Mouse (Mus musculus) ES-Bruce4 (cell line): ENCODE data around the gene Dcbld1. TPM values are rescaled to one million over a fixed set of nuclear protein-coding genes. Genes with fewer than 3 reads are reported as not detected.
"Not testable (repeated sequence)": the region's sequence is repeated elsewhere in the genome, so short reads cannot be mapped to it uniquely, and the experiment has no call there.

Experiments used
- H3K27ac ChIP-seq: 2 replicates; pipeline ENCODE4 v1.5.1; 2012; ENCODE audit warnings: low read length, inconsistent platforms; ENCODE audit not compliant: insufficient read depth
- H3K27me3 ChIP-seq: 2 replicates; pipeline ENCODE4 v1.6.1; 2012; ENCODE audit warnings: mild to moderate bottlenecking, low read length, inconsistent platforms; ENCODE audit not compliant: control insufficient read depth, poor library complexity, insufficient read depth, severe bottlenecking
- H3K36me3 ChIP-seq: 2 replicates; pipeline ENCODE4 v1.6.1; 2012; ENCODE audit warnings: inconsistent platforms, mild to moderate bottlenecking, low read length, moderate library complexity; ENCODE audit not compliant: control insufficient read depth, poor library complexity, insufficient read depth, severe bottlenecking
- H3K4me1 ChIP-seq: one replicate; pipeline ENCODE4 v1.8.1; 2011; ENCODE audit warnings: low read length; ENCODE audit not compliant: control insufficient read depth, insufficient read depth
- H3K4me3 ChIP-seq: 2 replicates; pipeline ENCODE4 v1.5.1; 2011; ENCODE audit warnings: low read depth, mild to moderate bottlenecking, low read length
- H3K9ac ChIP-seq: 2 replicates; pipeline ENCODE4 v1.6.1; 2012; ENCODE audit warnings: low read depth, mild to moderate bottlenecking, inconsistent platforms; ENCODE audit not compliant: poor library complexity, severe bottlenecking
- H3K9me3 ChIP-seq: replicated peaks from 2 replicates; pipeline ENCODE4 v1.6.1; 2012; ENCODE audit warnings: mild to moderate bottlenecking, low read length, inconsistent platforms; ENCODE audit not compliant: control insufficient read depth, poor library complexity, insufficient read depth, severe bottlenecking
- CTCF ChIP-seq: IDR thresholded peaks from one replicate; pipeline ENCODE4 v1.8.1; 2011; ENCODE audit warnings: low read depth, low read length
- EP300 ChIP-seq: IDR thresholded peaks from 2 replicates; pipeline ENCODE4 v1.6.1; 2011; ENCODE audit warnings: low read depth, low read length; ENCODE audit not compliant: insufficient read depth
- POLR2A ChIP-seq: IDR thresholded peaks from one replicate; pipeline ENCODE4 v1.8.1; 2011; ENCODE audit warnings: low read length; ENCODE audit not compliant: insufficient read depth
- polyA plus RNA-seq: library from polyadenylated mRNA; stranded (reverse); fragments of >200 nt; gene quantifications from 2 replicates; pipeline ENCODE4 v1.2.4, GENCODE M21; 2011; ENCODE audit warnings: low read depth; ENCODE audit not compliant: missing spikeins, insufficient read depth, insufficient read length

Dcbld1 gene
- polyA plus RNA-seq, 1 experiment = 19.7 TPM

- H3K27me3 ChIP-seq = no peaks in the 10 kb centered on the region
- H3K9ac ChIP-seq = no peak overlapping the region
- TF ChIP-seq POLR2A = no peak
- TF ChIP-seq CTCF = no peak
- no peak for TF ChIP-seq EP300
- no peak overlapping the region for H3K27ac ChIP-seq
- peaks cover 3% of the 10 kb centered on the region; the same call in 1 of the 2 replicates for H3K36me3 ChIP-seq
- H3K4me1 ChIP-seq = no peaks in the 10 kb centered on the region
- H3K9me3 ChIP-seq = no peaks in the 10 kb centered on the region
- H3K4me3 ChIP-seq = no peak overlapping the region
Measured at GRCm38 (mm10) chr10:52287852-52288533, 54.6 kb downstream of the Dcbld1 start.

DNA sequence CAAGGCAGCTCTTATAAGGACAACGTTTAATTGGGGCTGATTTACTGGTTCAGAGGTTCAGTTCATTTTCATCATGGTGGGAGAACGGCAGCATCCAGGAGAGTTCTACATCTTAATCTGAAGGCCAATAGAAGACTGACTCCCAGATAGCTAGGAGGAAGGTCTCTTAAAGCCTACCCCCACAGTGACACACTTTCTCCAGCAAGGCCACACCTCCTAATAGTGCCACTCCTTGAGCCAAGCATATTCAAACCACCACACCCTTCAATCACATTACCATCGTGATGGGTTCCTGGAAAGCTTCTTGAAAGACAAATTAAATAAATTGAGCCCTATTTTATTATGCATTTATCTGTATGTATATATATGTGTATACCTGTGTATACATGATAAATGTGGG is 55.8 kb downstream of the Dcbld1 start:
- TF ChIP-seq POLR2A (no peak), CTCF (no peak), EP300 (no peak)
- Histone ChIP-seq H3K4me3 (no peak overlapping the region), H3K4me1 (no peaks in the 10 kb centered on the region), H3K27ac (peak overlapping the region; percentile 89), H3K9ac (no peak overlapping the region), H3K36me3 (peaks cover 3% of the 10 kb centered on the region; the same call in 1 of the 2 replicates), H3K27me3 (no peaks in the 10 kb centered on the region), H3K9me3 (no peaks in the 10 kb centered on the region)

DNA sequence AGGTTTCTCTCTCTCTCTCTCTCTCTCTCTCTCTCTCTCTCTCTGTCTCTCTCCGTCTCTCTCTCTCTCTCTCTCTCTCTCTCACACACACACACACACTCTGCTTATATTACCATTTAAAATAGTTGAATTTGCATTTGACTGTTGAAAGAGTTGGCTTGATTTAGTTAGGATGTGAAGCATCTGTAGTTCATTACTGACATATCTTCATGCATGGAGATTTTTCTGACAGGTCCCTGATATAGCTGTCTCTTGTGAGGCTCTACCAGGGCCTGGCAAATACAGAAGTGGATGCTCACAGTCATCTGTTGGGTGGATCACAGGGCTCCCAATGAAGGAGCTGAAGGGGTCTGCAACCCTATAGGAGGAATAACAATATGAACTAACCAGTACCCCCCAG is 59.0 kb downstream of the Dcbld1 start:
- H3K4me1 ChIP-seq, H3K27ac ChIP-seq, H3K9me3 ChIP-seq, H3K9ac ChIP-seq, H3K36me3 ChIP-seq, H3K27me3 ChIP-seq, H3K4me3 ChIP-seq: not testable (repeated sequence)

GRCm38 (mm10) chr10:52293921-52294577 is 60.6 kb downstream of the Dcbld1 start:
- Histone ChIP-seq H3K9me3 (no peaks in the 10 kb centered on the region), H3K36me3 (no peaks in the 10 kb centered on the region), H3K4me3 (no peak overlapping the region), H3K27ac (no peak overlapping the region), H3K9ac (no peak overlapping the region), H3K4me1 (peaks cover 6% of the 10 kb centered on the region), H3K27me3 (no peaks in the 10 kb centered on the region)
- TF ChIP-seq POLR2A = no peak
- no peak for TF ChIP-seq CTCF
- TF ChIP-seq EP300 = no peak

- TF ChIP-seq EP300 (no peak), CTCF (no peak), POLR2A (no peak)
- Histone ChIP-seq H3K27ac (peak overlapping the region; percentile 75), H3K9me3 (no peaks in the 10 kb centered on the region), H3K36me3 (peaks cover 2% of the 10 kb centered on the region; the same call in 1 of the 2 replicates), H3K27me3 (no peaks in the 10 kb centered on the region), H3K9ac (no peak overlapping the region), H3K4me1 (peaks cover 6% of the 10 kb centered on the region), H3K4me3 (no peak overlapping the region)
Measured at GRCm38 (mm10) chr10:52295934-52296333, 62.5 kb downstream of the Dcbld1 start.

- not testable (repeated sequence) for H3K9ac ChIP-seq, H3K27ac ChIP-seq, H3K36me3 ChIP-seq, H3K4me1 ChIP-seq, H3K4me3 ChIP-seq, H3K9me3 ChIP-seq, H3K27me3 ChIP-seq
Measured at GRCm38 (mm10) chr10:52298568-52298967, 65.1 kb downstream of the Dcbld1 start.
